Mouse (Mus musculus): ENCODE results near the gene Gm3139. TPM values are rescaled to one million over a fixed set of nuclear protein-coding genes. Genes with fewer than 3 reads are reported as not detected.
"Not testable (repeated sequence)": the region's sequence is repeated elsewhere in the genome, so short reads cannot be mapped to it uniquely, and the experiment has no call there.

The Gm3139 gene
- polyA plus RNA-seq (2016; fragmentation: Nextera tagmentation; extraction: Ambion mirVana), result not detected in 2 replicates

DNA sequence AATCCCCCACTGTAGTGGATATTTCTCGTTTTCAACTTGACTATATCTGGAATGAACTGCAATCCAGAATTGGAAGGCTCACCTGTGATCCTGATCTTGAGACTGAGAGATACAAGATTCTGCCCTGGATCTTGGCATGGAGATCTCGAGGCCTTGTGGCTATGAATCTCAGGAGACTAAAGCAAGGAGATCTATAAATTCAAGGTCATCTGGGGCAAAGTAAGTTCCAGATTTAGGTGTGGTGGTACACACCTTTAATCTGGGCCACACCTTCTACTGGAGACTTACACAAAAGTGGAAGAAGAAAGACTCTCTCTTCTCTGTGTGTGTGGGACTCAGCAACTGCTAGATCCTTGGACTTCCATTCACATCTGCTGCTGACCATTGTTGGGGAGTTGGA is at the start of gene Gm3139:
Gene Gm3139, plus strand, starts transcription at position 301 of the 400 bp plus-strand sequence.
- no CpG with 5 or more reads among the region's 2 CpGs for WGBS
- not testable (repeated sequence) for H3K9me3 ChIP-seq; H3K27ac ChIP-seq (replicated peaks); H3K4me1 ChIP-seq; H3K36me3 ChIP-seq; H3K4me3 ChIP-seq; H3K9ac ChIP-seq (replicated peaks); ATAC-seq (ENCODE audit: low FRiP score, low read depth); H3K4me2 ChIP-seq (replicated peaks); H3K27me3 ChIP-seq

Other genes with a start within 250 kb of the Gm3139 start
- gene A430089I19Rik, start 219.5 kb upstream of the Gm3139 start, polyA plus RNA-seq (2016; fragmentation: Nextera tagmentation; extraction: Ambion mirVana), result not detected in 2 replicates
- gene Gm6502, start 211.9 kb upstream of the Gm3139 start, polyA plus RNA-seq (2016; fragmentation: Nextera tagmentation; extraction: Ambion mirVana), result not detected in 2 replicates
- not detected in 2 replicates for gene AA792892, start 186.5 kb upstream of the Gm3139 start, polyA plus RNA-seq (2016; fragmentation: Nextera tagmentation; extraction: Ambion mirVana)
- not detected in 2 replicates for gene Gm7682, start 80.5 kb upstream of the Gm3139 start, polyA plus RNA-seq (2016; fragmentation: Nextera tagmentation; extraction: Ambion mirVana)
- not detected in 2 replicates for gene Gm3147, start 90.1 kb downstream of the Gm3139 start, polyA plus RNA-seq (2016; fragmentation: Nextera tagmentation; extraction: Ambion mirVana)
- not detected in 2 replicates for gene Gm6509, start 97.7 kb downstream of the Gm3139 start, polyA plus RNA-seq (2016; fragmentation: Nextera tagmentation; extraction: Ambion mirVana)
- not detected in 2 replicates for gene Gm6205, start 122.1 kb downstream of the Gm3139 start, polyA plus RNA-seq (2016; fragmentation: Nextera tagmentation; extraction: Ambion mirVana)